Mouse (Mus musculus) embryonic facial prominence, embryonic 15.5 days (tissue): ENCODE data around the gene Ttll8. TPM values are rescaled to one million over a fixed set of nuclear protein-coding genes. Genes with fewer than 3 reads are reported as not detected.

Experiments
- ATAC-seq: fragments of 200-750 bp; cut with Nextera tagmentation; 2 replicates; pipeline ENCODE4 v1.8.0; 2017; ENCODE audit warnings: low read depth, moderate TSS enrichment; ENCODE audit not compliant: insufficient number of reproducible peaks, low FRiP score, low TSS enrichment
- H3K27ac ChIP-seq: fragments of 300-500 bp; sonication (generic); replicated peaks from 2 replicates; pipeline ENCODE4 v1.5.1; 2015; ENCODE audit warnings: mild to moderate bottlenecking, inconsistent platforms
- H3K27me3 ChIP-seq: fragments of 300-500 bp; sonication (generic); 2 replicates; pipeline ENCODE4 v1.6.1; 2015; ENCODE audit warnings: inconsistent platforms
- H3K36me3 ChIP-seq: fragments of 300-500 bp; sonication (generic); 2 replicates; pipeline ENCODE4 v1.6.1; 2015; ENCODE audit warnings: mild to moderate bottlenecking, inconsistent platforms
- H3K4me1 ChIP-seq: fragments of 300-500 bp; sonication (generic); 2 replicates; pipeline ENCODE4 v1.6.1; 2015; ENCODE audit warnings: inconsistent platforms
- H3K4me2 ChIP-seq: fragments of 300-500 bp; sonication (generic); replicated peaks from 2 replicates; pipeline ENCODE4 v1.6.1; 2015; ENCODE audit warnings: mild to moderate bottlenecking, inconsistent platforms
- H3K4me3 ChIP-seq: fragments of 300-500 bp; sonication (generic); replicated peaks from 2 replicates; pipeline ENCODE4 v1.5.1; 2015; ENCODE audit warnings: mild to moderate bottlenecking, inconsistent platforms
- H3K9ac ChIP-seq: fragments of 300-500 bp; sonication (generic); 2 replicates; pipeline ENCODE4 v1.6.1; 2015; ENCODE audit warnings: inconsistent platforms
- H3K9me3 ChIP-seq: fragments of 300-500 bp; sonication (generic); replicated peaks from 2 replicates; pipeline ENCODE4 v1.6.1; 2016; ENCODE audit warnings: inconsistent platforms
- WGBS: fragments of 180-500 bp; shearing (Covaris S2); methylation state at CpG from one replicate; pipeline ENCODE4 v1.1.7; 2015; 5-methylcytosine and 5-hydroxymethylcytosine counted together
- polyA plus RNA-seq: library from polyadenylated mRNA; unstranded; fragments of >200 nt; fragmentation: Nextera tagmentation; extraction: Ambion mirVana; gene quantifications from 2 replicates; pipeline ENCODE4 v1.2.1, GENCODE M21; 2015

Ttll8 gene
- polyA plus RNA-seq, 1 experiment from 2014 or later: 0.05 TPM

GRCm38 (mm10) chr15:88921131-88921991 is 32.9 kb downstream of the Ttll8 start:
- no peak overlapping the region for H3K27ac ChIP-seq
- ATAC-seq: peak; percentile 34; the same call in 1 of the 2 replicates
- H3K4me3 ChIP-seq: no peak overlapping the region
- no peaks in the 10 kb centered on the region for H3K36me3 ChIP-seq
- H3K4me2 ChIP-seq: no peak overlapping the region
- 23% methylated on average over 12 of the region's 12 CpGs for WGBS
- no peak overlapping the region for H3K9ac ChIP-seq
- no peaks in the 10 kb centered on the region for H3K4me1 ChIP-seq
- H3K27me3 ChIP-seq: no peaks in the 10 kb centered on the region
- H3K9me3 ChIP-seq: no peaks in the 10 kb centered on the region

- no peaks in the 10 kb centered on the region for H3K27me3 ChIP-seq
- no peak overlapping the region for H3K9ac ChIP-seq
- no peaks in the 10 kb centered on the region for H3K36me3 ChIP-seq
- no peak overlapping the region for H3K27ac ChIP-seq
- H3K4me1 ChIP-seq: no peaks in the 10 kb centered on the region
- H3K4me2 ChIP-seq: no peak overlapping the region
- no peak overlapping the region for H3K4me3 ChIP-seq
- WGBS: 97% methylated on average over 1 of the region's 1 CpGs
- no peak for ATAC-seq
- H3K9me3 ChIP-seq: no peaks in the 10 kb centered on the region
Observed at GRCm38 (mm10) chr15:88920065-88920464, 34.2 kb downstream of the Ttll8 start.

- Histone ChIP-seq H3K27me3 (no peaks in the 10 kb centered on the region), H3K4me1 (no peaks in the 10 kb centered on the region), H3K27ac (no peak overlapping the region), H3K4me3 (no peak overlapping the region), H3K4me2 (no peak overlapping the region), H3K9ac (no peak overlapping the region), H3K9me3 (no peaks in the 10 kb centered on the region), H3K36me3 (no peaks in the 10 kb centered on the region)
- no peak for ATAC-seq
- WGBS: 73% methylated on average over 12 of the region's 12 CpGs
Observed at GRCm38 (mm10) chr15:88919328-88919727, 34.9 kb downstream of the Ttll8 start.

GRCm38 (mm10) chr15:88917126-88917525 is 37.1 kb downstream of the Ttll8 start:
- Histone ChIP-seq H3K4me1 (no peaks in the 10 kb centered on the region), H3K9me3 (no peaks in the 10 kb centered on the region), H3K9ac (no peak overlapping the region), H3K27ac (no peak overlapping the region), H3K27me3 (no peaks in the 10 kb centered on the region), H3K4me3 (no peak overlapping the region), H3K36me3 (no peaks in the 10 kb centered on the region), H3K4me2 (no peak overlapping the region)
- WGBS: 89% methylated on average over 8 of the region's 8 CpGs
- ATAC-seq: no peak

DNA sequence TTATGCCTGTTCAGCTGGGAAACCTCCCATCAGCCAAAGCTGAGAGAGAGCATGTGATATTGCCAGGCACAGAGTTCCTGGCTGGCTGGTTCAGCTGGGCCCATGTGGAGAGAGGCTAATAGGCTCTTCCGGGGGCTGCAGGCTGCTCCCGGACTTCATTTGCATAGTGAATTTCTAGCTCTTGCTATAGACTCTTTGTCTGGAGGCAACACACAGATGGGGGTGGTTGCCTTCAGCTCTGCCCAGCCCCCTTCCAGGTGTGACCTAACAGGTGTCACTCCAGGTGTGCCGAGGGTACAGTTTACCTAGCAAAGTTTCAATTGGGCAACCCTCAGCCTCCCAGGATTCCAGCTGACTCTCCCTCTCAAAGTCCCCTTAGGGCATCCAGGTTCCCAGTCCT is 37.9 kb downstream of the Ttll8 start:
- no peak overlapping the region for H3K4me3 ChIP-seq
- no peak overlapping the region for H3K27ac ChIP-seq
- H3K36me3 ChIP-seq: no peaks in the 10 kb centered on the region
- 34% methylated on average over 3 of the region's 3 CpGs for WGBS
- ATAC-seq: no peak
- no peaks in the 10 kb centered on the region for H3K4me1 ChIP-seq
- H3K9me3 ChIP-seq: no peaks in the 10 kb centered on the region
- H3K27me3 ChIP-seq: no peaks in the 10 kb centered on the region
- no peak overlapping the region for H3K9ac ChIP-seq
- no peak overlapping the region for H3K4me2 ChIP-seq

DNA sequence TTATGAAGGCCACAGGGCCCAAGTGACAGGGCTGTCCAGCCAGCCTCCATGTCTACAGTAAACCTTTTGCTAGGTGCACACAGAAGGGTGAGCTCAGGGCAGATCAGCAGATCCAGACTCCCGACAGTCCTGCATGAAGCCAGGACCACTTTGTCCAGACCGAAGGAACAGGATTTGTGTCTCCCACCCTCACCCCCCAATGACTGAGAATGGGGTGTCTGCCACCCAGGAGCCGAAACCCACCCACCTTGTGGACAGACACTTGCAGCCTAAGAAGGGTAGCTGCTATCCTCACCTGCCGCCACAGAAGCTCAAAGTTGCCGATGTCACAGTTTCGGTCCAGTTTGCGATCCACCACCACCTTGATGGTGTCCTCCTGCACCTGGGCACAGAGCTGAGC is 39.2 kb downstream of the Ttll8 start:
- Histone ChIP-seq H3K4me1 (no peaks in the 10 kb centered on the region), H3K27ac (no peak overlapping the region), H3K9ac (no peak overlapping the region), H3K36me3 (no peaks in the 10 kb centered on the region), H3K27me3 (no peaks in the 10 kb centered on the region), H3K4me2 (no peak overlapping the region), H3K9me3 (no peaks in the 10 kb centered on the region), H3K4me3 (no peak overlapping the region)
- ATAC-seq: no peak
- 93% methylated on average over 7 of the region's 7 CpGs for WGBS

- no peak for ATAC-seq
- Histone ChIP-seq H3K4me1 (no peaks in the 10 kb centered on the region), H3K27me3 (no peaks in the 10 kb centered on the region), H3K4me3 (no peak overlapping the region), H3K27ac (no peak overlapping the region), H3K9me3 (no peaks in the 10 kb centered on the region), H3K36me3 (no peaks in the 10 kb centered on the region), H3K9ac (no peak overlapping the region), H3K4me2 (no peak overlapping the region)
- 72% methylated on average over 4 of the region's 4 CpGs for WGBS
Observed at GRCm38 (mm10) chr15:88906347-88906746, 47.9 kb downstream of the Ttll8 start.

DNA sequence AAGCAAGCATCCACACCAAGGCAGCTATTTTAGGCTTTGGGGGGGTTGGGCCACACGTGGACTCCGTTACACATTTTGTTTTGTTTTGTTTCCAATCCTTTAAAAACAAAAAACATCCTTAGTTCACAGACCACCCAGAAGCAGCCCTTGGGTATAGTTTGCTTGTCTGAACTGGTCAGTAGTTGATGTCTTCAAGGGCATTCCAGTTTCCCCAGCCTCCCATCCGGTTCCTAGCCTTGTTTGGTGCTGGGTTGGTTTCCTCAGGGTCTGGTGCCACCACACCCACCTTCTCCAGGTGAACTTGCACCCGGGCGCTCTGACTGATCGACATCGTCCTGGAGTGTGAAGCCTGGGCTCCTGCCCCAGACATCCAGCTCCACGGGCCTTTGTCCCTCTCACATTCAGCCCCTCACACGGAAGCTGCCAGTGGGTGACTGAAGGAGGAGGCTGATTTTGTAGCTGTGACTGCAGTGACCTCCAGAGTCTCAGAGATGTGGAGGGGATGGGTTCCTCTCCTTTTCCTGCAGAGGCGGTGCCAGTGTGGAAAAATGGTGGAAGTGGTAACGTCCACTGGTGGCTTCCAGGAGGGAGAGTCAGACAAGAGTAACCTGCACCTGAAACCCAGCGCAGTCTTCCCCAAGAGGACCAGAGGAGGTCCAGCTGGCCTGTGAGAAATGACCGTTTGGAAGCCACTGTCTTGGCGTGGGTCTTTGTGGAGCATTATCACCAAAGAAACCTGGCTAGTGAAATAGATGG is 50.0 kb downstream of the Ttll8 start:
- no peaks in the 10 kb centered on the region for H3K9me3 ChIP-seq
- no peak overlapping the region for H3K9ac ChIP-seq
- no peaks in the 10 kb centered on the region for H3K4me1 ChIP-seq
- H3K27ac ChIP-seq: no peak overlapping the region
- H3K27me3 ChIP-seq: no peaks in the 10 kb centered on the region
- no peak for ATAC-seq
- WGBS: 74% methylated on average over 14 of the region's 14 CpGs
- no peak overlapping the region for H3K4me3 ChIP-seq
- no peak overlapping the region for H3K4me2 ChIP-seq
- no peaks in the 10 kb centered on the region for H3K36me3 ChIP-seq

GRCm38 (mm10) chr15:88903086-88903485 is 51.1 kb downstream of the Ttll8 start:
- ATAC-seq: no peak
- Histone ChIP-seq H3K4me3 (no peak overlapping the region), H3K4me2 (no peak overlapping the region), H3K27me3 (no peaks in the 10 kb centered on the region), H3K4me1 (no peaks in the 10 kb centered on the region), H3K27ac (no peak overlapping the region), H3K9ac (no peak overlapping the region), H3K36me3 (no peaks in the 10 kb centered on the region), H3K9me3 (no peaks in the 10 kb centered on the region)
- WGBS: 100% methylated on average over 1 of the region's 1 CpGs

DNA sequence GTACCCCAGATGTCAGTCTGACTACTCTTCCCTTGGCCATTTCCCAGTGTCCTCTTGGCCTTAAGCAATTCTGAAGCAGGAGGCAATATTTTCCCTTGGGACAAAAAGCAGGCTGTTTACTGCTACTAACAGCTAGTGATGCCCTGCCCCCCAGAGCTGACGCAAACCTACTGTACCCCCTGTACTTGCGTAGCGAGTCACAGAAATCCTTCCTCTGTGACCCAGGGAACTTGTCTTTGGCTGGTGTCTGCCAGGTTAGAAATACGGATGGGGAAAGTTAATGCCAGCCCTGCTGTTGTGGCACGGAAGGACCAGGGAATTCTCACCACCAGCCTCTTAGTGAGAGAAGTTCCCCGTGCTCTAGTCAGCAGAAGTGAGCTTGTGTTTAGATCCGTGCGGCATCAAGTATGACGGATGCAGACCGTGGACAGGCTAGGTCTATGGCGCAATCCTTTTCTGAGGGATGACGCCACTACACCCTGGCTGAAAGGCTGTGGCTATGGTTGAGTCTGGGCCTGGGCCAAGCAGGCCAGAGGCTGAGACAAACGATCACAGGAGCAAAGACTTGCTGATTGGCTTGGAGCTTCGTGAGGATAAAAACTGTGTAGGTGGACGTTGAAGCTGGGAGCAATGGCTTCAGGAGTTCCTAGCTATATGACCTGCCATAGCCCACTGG is 51.9 kb downstream of the Ttll8 start:
- 84% methylated on average over 15 of the region's 15 CpGs for WGBS

GRCm38 (mm10) chr15:88896341-88896980 is 57.8 kb downstream of the Ttll8 start:
- no peak for ATAC-seq
- WGBS: 82% methylated on average over 10 of the region's 10 CpGs
- Histone ChIP-seq H3K9ac (no peak overlapping the region), H3K4me3 (no peak overlapping the region), H3K27ac (no peak overlapping the region), H3K27me3 (no peaks in the 10 kb centered on the region), H3K4me2 (no peak overlapping the region), H3K36me3 (no peaks in the 10 kb centered on the region), H3K4me1 (peaks cover 2% of the 10 kb centered on the region; the same call in 1 of the 2 replicates), H3K9me3 (no peaks in the 10 kb centered on the region)

More for the DNA sequence above, 51.9 kb downstream of the Ttll8 start:
- no peak for ATAC-seq
- H3K4me3 ChIP-seq: no peak overlapping the region
- H3K36me3 ChIP-seq: no peaks in the 10 kb centered on the region
- H3K27ac ChIP-seq: no peak overlapping the region
- no peaks in the 10 kb centered on the region for H3K4me1 ChIP-seq
- H3K9ac ChIP-seq: no peak overlapping the region
- H3K27me3 ChIP-seq: no peaks in the 10 kb centered on the region
- H3K9me3 ChIP-seq: no peaks in the 10 kb centered on the region
- H3K4me2 ChIP-seq: no peak overlapping the region
